Mouse (Mus musculus): ENCODE measurements around the gene Celf1. TPM values are rescaled to one million over a fixed set of nuclear protein-coding genes. Genes with fewer than 3 reads are reported as not detected.
A peak's percentile ranks its signal among the peaks of the same experiment; 100 is the strongest.

Celf1 gene
- total RNA-seq, 1 experiment = 73.0 TPM

GRCm38 (mm10) chr2:90904076-90904855 is 35.9 kb upstream of the Celf1 start, which contains the start of the genes Kbtbd4 and Ndufs3:
Gene Kbtbd4 (plus strand): TSS chr2:90904740.
Gene Ndufs3 (minus strand): TSS chr2:90904827.
- Histone ChIP-seq H3K27ac (ENCODE audit: insufficient read depth, low read depth, low read length, poor library complexity, severe bottlenecking) (peak within 1 kb of the TSS; percentile 16), H3K4me3 (ENCODE audit: insufficient read depth in 1 of 2, low read depth in 1 of 2, low read length in 2 of 2, poor library complexity in 1 of 2, severe bottlenecking in 1 of 2) (peak within 1 kb of the TSS; percentile 86 to 90), H3K9me3 (ENCODE audit: control insufficient read depth, insufficient read depth, low read depth, low read length) (no peaks in the 10 kb centered on the region), H3K36me3 (ENCODE audit: control insufficient read depth, insufficient read depth, low read length, poor library complexity, severe bottlenecking) (peaks cover 17% of the 10 kb centered on the region), H3K4me1 (ENCODE audit: control insufficient read depth in 2 of 2, insufficient read depth in 2 of 2, low read length in 2 of 2, poor library complexity in 1 of 2) (0 out of 4 replicates have a peak, but pooled peaks cover 0 to 2% of the 10 kb centered on the region in 2 experiments), H3K9ac (ENCODE audit: insufficient read depth, low read depth, low read length, poor library complexity, severe bottlenecking) (peak within 1 kb of the TSS; percentile 94)
- peak; percentile 88 for DNase-seq (ENCODE audit: low read depth, low spot score)
- TF ChIP-seq MAFK (IDR thresholded peaks at IDR 0.05; ENCODE audit: insufficient read depth, low read depth, low read length) = no peak
- peak; percentile 30; the same call in 1 of the 2 replicates for TF ChIP-seq ZNF384 (IDR thresholded peaks at IDR 0.05; ENCODE audit: low read depth, low read length)
- peak; percentile 89 for TF ChIP-seq HCFC1 (IDR thresholded peaks at IDR 0.05; ENCODE audit: borderline replicate concordance, insufficient read depth, low read length)
- no peak for TF ChIP-seq ZC3H11A (IDR thresholded peaks at IDR 0.05; ENCODE audit: borderline replicate concordance, low read depth, low read length)
- in situ Hi-C loops (cut with MboI; ENCODE audit: low sequenced_read_pairs in 2 of 2, unreplicated experiment in 2 of 2) = no loop called here

- peaks cover 23% of the 10 kb centered on the region for H3K36me3 ChIP-seq (ENCODE audit: control insufficient read depth, insufficient read depth, low read length, poor library complexity, severe bottlenecking)
- in situ Hi-C loops (cut with MboI; ENCODE audit: low sequenced_read_pairs in 2 of 2, unreplicated experiment in 2 of 2) = no loop called here
- H3K4me1 ChIP-seq (ENCODE audit: control insufficient read depth in 2 of 2, insufficient read depth in 2 of 2, low read length in 2 of 2, poor library complexity in 1 of 2) = 0 out of 4 replicates have a peak, but pooled peaks cover 0 to 2% of the 10 kb centered on the region in 2 experiments
These were observed 35.3 kb upstream of the Celf1 start for GRCm38 (mm10) chr2:90904856-90905224.

GRCm38 (mm10) chr2:90906721-90907120 is 33.5 kb upstream of the Celf1 start:
- Histone ChIP-seq H3K36me3 (ENCODE audit: control insufficient read depth, insufficient read depth, low read length, poor library complexity, severe bottlenecking) (peaks cover 22% of the 10 kb centered on the region), H3K4me3 (ENCODE audit: insufficient read depth in 1 of 2, low read depth in 1 of 2, low read length in 2 of 2, poor library complexity in 1 of 2, severe bottlenecking in 1 of 2) (no peak overlapping the region), H3K27ac (ENCODE audit: insufficient read depth, low read depth, low read length, poor library complexity, severe bottlenecking) (no peak overlapping the region), H3K4me1 (ENCODE audit: control insufficient read depth in 2 of 2, insufficient read depth in 2 of 2, low read length in 2 of 2, poor library complexity in 1 of 2) (0 out of 4 replicates have a peak, but pooled peaks cover 0 to 2% of the 10 kb centered on the region in 2 experiments), H3K9ac (ENCODE audit: insufficient read depth, low read depth, low read length, poor library complexity, severe bottlenecking) (no peak overlapping the region), H3K9me3 (ENCODE audit: control insufficient read depth, insufficient read depth, low read depth, low read length) (no peaks in the 10 kb centered on the region)
- in situ Hi-C loops (cut with MboI; ENCODE audit: low sequenced_read_pairs in 2 of 2, unreplicated experiment in 2 of 2) = no loop called here
- no peak for DNase-seq (ENCODE audit: low read depth, low spot score)
- no peak for TF ChIP-seq ZNF384 (IDR thresholded peaks at IDR 0.05; ENCODE audit: low read depth, low read length)
- no peak for TF ChIP-seq ZC3H11A (IDR thresholded peaks at IDR 0.05; ENCODE audit: borderline replicate concordance, low read depth, low read length)
- no peak for TF ChIP-seq HCFC1 (IDR thresholded peaks at IDR 0.05; ENCODE audit: borderline replicate concordance, insufficient read depth, low read length)
- TF ChIP-seq MAFK (IDR thresholded peaks at IDR 0.05; ENCODE audit: insufficient read depth, low read depth, low read length) = no peak
- TF ChIP-seq CHD2 (IDR thresholded peaks at IDR 0.05; ENCODE audit: low read depth, low read length) = no peak

More at GRCm38 (mm10) chr2:90904856-90905224, 35.3 kb upstream of the Celf1 start:
- Histone ChIP-seq H3K9me3 (ENCODE audit: control insufficient read depth, insufficient read depth, low read depth, low read length) (no peaks in the 10 kb centered on the region), H3K27ac (ENCODE audit: insufficient read depth, low read depth, low read length, poor library complexity, severe bottlenecking) (no peak overlapping the region), H3K4me3 (ENCODE audit: insufficient read depth in 1 of 2, low read depth in 1 of 2, low read length in 2 of 2, poor library complexity in 1 of 2, severe bottlenecking in 1 of 2) (peak overlapping the region; percentile 86 to 90), H3K9ac (ENCODE audit: insufficient read depth, low read depth, low read length, poor library complexity, severe bottlenecking) (peak overlapping the region; percentile 86)
- DNase-seq (ENCODE audit: low read depth, low spot score) = peak; percentile 46
- no peak for TF ChIP-seq HCFC1 (IDR thresholded peaks at IDR 0.05; ENCODE audit: borderline replicate concordance, insufficient read depth, low read length)
- no peak for TF ChIP-seq MAFK (IDR thresholded peaks at IDR 0.05; ENCODE audit: insufficient read depth, low read depth, low read length)
- no peak for TF ChIP-seq CHD2 (IDR thresholded peaks at IDR 0.05; ENCODE audit: low read depth, low read length)
- no peak for TF ChIP-seq ZNF384 (IDR thresholded peaks at IDR 0.05; ENCODE audit: low read depth, low read length)
- no peak for TF ChIP-seq ZC3H11A (IDR thresholded peaks at IDR 0.05; ENCODE audit: borderline replicate concordance, low read depth, low read length)

GRCm38 (mm10) chr2:90910861-90911260 is 29.3 kb upstream of the Celf1 start:
- no peak overlapping the region for H3K9ac ChIP-seq (ENCODE audit: insufficient read depth, low read depth, low read length, poor library complexity, severe bottlenecking)
- no peaks in the 10 kb centered on the region for H3K4me1 ChIP-seq (ENCODE audit: control insufficient read depth in 2 of 2, insufficient read depth in 2 of 2, low read length in 2 of 2, poor library complexity in 1 of 2)
- peaks cover 18% of the 10 kb centered on the region for H3K36me3 ChIP-seq (ENCODE audit: control insufficient read depth, insufficient read depth, low read length, poor library complexity, severe bottlenecking)
- H3K4me3 ChIP-seq (ENCODE audit: insufficient read depth in 1 of 2, low read depth in 1 of 2, low read length in 2 of 2, poor library complexity in 1 of 2, severe bottlenecking in 1 of 2) = no peak overlapping the region
- no peak for TF ChIP-seq MAFK (IDR thresholded peaks at IDR 0.05; ENCODE audit: insufficient read depth, low read depth, low read length)
- TF ChIP-seq HCFC1 (IDR thresholded peaks at IDR 0.05; ENCODE audit: borderline replicate concordance, insufficient read depth, low read length) = no peak
- TF ChIP-seq ZC3H11A (IDR thresholded peaks at IDR 0.05; ENCODE audit: borderline replicate concordance, low read depth, low read length) = no peak
- no peak for TF ChIP-seq CHD2 (IDR thresholded peaks at IDR 0.05; ENCODE audit: low read depth, low read length)
- no peak for TF ChIP-seq ZNF384 (IDR thresholded peaks at IDR 0.05; ENCODE audit: low read depth, low read length)
- DNase-seq (ENCODE audit: low read depth, low spot score) = no peak
- no peak overlapping the region for H3K27ac ChIP-seq (ENCODE audit: insufficient read depth, low read depth, low read length, poor library complexity, severe bottlenecking)
- in situ Hi-C loops (cut with MboI; ENCODE audit: low sequenced_read_pairs in 2 of 2, unreplicated experiment in 2 of 2) = no loop called here
- H3K9me3 ChIP-seq (ENCODE audit: control insufficient read depth, insufficient read depth, low read depth, low read length) = no peaks in the 10 kb centered on the region

Data from ES-E14 (cell line).